Mouse (Mus musculus) forebrain, postnatal 0 days (tissue): ENCODE results near the gene Map3k6. TPM values are rescaled to one million over a fixed set of nuclear protein-coding genes. Genes with fewer than 3 reads are reported as not detected.

ENCODE experiments used
- ATAC-seq: fragments of 200-750 bp; cut with Nextera tagmentation; 2 replicates; pipeline ENCODE4 v1.8.0; 2017; ENCODE audit warnings: mild to moderate bottlenecking, moderate library complexity
- DNase-seq: peaks from one replicate; pipeline ENCODE4 v3.0.0-alpha.2; 2015
- H3K27ac ChIP-seq: fragments of 300-500 bp; sonication (generic); 2 replicates; pipeline ENCODE4 v1.5.1; 2014; ENCODE audit warnings: low read depth, mild to moderate bottlenecking, antibody characterized with exemption, low read length, moderate library complexity, mixed read lengths
- H3K27me3 ChIP-seq: fragments of 300-500 bp; sonication (generic); 2 replicates; pipeline ENCODE4 v1.6.1; 2014; ENCODE audit warnings: mild to moderate bottlenecking, low read length, mixed read lengths; ENCODE audit not compliant: insufficient read depth
- H3K36me3 ChIP-seq: fragments of 300-500 bp; sonication (generic); 2 replicates; pipeline ENCODE4 v1.6.1; 2014; ENCODE audit warnings: mild to moderate bottlenecking, moderate library complexity; ENCODE audit not compliant: insufficient read depth
- H3K4me1 ChIP-seq: fragments of 300-500 bp; sonication (generic); 2 replicates; pipeline ENCODE4 v1.6.1; 2014; ENCODE audit warnings: antibody characterized with exemption; ENCODE audit not compliant: insufficient read depth
- H3K4me2 ChIP-seq: fragments of 300-500 bp; sonication (generic); 2 replicates; pipeline ENCODE4 v1.6.1; 2014; ENCODE audit warnings: low read depth, mild to moderate bottlenecking, moderate library complexity
- H3K4me3 ChIP-seq: fragments of 300-500 bp; sonication (generic); 2 replicates; pipeline ENCODE4 v1.5.1; 2014; ENCODE audit warnings: low read depth, low read length, mixed read lengths
- H3K9ac ChIP-seq: fragments of 300-500 bp; sonication (generic); 2 replicates; pipeline ENCODE4 v1.6.1; 2014; ENCODE audit warnings: mild to moderate bottlenecking
- H3K9me3 ChIP-seq: fragments of 300-500 bp; sonication (generic); 2 replicates; pipeline ENCODE4 v1.6.1; 2016; ENCODE audit warnings: low read length
- CTCF ChIP-seq: sonication (generic); IDR thresholded peaks from 2 replicates; pipeline ENCODE4 v1.5.1; 2016; ENCODE audit warnings: antibody characterized with exemption, control low read depth, low read depth
- WGBS: fragments of 180-500 bp; shearing (Covaris S2); extraction: QIAGEN DNeasy Blood & Tissue Kit; methylation state at CpG from one replicate; pipeline ENCODE4 v1.1.7; 2014; 5-methylcytosine and 5-hydroxymethylcytosine counted together
- polyA plus RNA-seq: library from polyadenylated mRNA; unstranded; fragments of >200 nt; fragmentation: Nextera tagmentation; extraction: Ambion mirVana; gene quantifications from 2 replicates; pipeline ENCODE4 v1.2.1, GENCODE M21; 2015
- total RNA-seq: library from RNA; depleted of rRNA; stranded (reverse); fragments of >200 nt; gene quantifications from 2 replicates; pipeline ENCODE4 v1.2.3, GENCODE M21; 2014

The Map3k6 gene
- total and polyA plus RNA-seq, 2 experiments from 2014 or later = 4.3 to 7.2 TPM

- TF ChIP-seq CTCF = no peak
Measured at GRCm38 (mm10) chr4:133213661-133214060, 27.0 kb upstream of the Map3k6 start.

GRCm38 (mm10) chr4:133217641-133218040 is 23.0 kb upstream of the Map3k6 start:
- Histone ChIP-seq H3K9ac (no peak overlapping the region), H3K27me3 (peaks cover 11% of the 10 kb centered on the region; the same call in 1 of the 2 replicates), H3K4me2 (no peak overlapping the region), H3K36me3 (no peaks in the 10 kb centered on the region), H3K4me3 (no peak overlapping the region), H3K9me3 (no peaks in the 10 kb centered on the region), H3K4me1 (peaks cover 7% of the 10 kb centered on the region; the same call in 1 of the 2 replicates), H3K27ac (no peak overlapping the region)
- ATAC-seq = no peak
- peak; percentile 96 for TF ChIP-seq CTCF
- DNase-seq = peak; percentile 76
- WGBS = 3% methylated on average over 5 of the region's 5 CpGs

More at GRCm38 (mm10) chr4:133213661-133214060, 27.0 kb upstream of the Map3k6 start:
- no peaks in the 10 kb centered on the region for H3K9me3 ChIP-seq
- peaks cover 8% of the 10 kb centered on the region; the same call in 1 of the 2 replicates for H3K27me3 ChIP-seq
- no peaks in the 10 kb centered on the region for H3K36me3 ChIP-seq
- ATAC-seq (no peak), DNase-seq (no peak)
- no peak overlapping the region for H3K9ac ChIP-seq
- H3K4me2 ChIP-seq = peak overlapping the region; percentile 99
- peaks cover 8% of the 10 kb centered on the region; the same call in 1 of the 2 replicates for H3K4me1 ChIP-seq
- H3K27ac ChIP-seq = no peak overlapping the region
- WGBS = 18% methylated on average over 10 of the region's 10 CpGs
- no peak overlapping the region for H3K4me3 ChIP-seq

- WGBS = 93% methylated on average over 3 of the region's 3 CpGs
- Histone ChIP-seq H3K36me3 (no peaks in the 10 kb centered on the region), H3K4me1 (0 out of 2 replicates have a peak, but pooled peaks cover 4% of the 10 kb centered on the region), H3K9me3 (no peaks in the 10 kb centered on the region), H3K9ac (no peak overlapping the region), H3K4me2 (no peak overlapping the region), H3K27ac (no peak overlapping the region), H3K4me3 (no peak overlapping the region), H3K27me3 (0 out of 2 replicates have a peak, but pooled peaks cover 2% of the 10 kb centered on the region)
- DNase-seq = no peak
- TF ChIP-seq CTCF = no peak
- ATAC-seq = no peak
Measured at GRCm38 (mm10) chr4:133218745-133219144, 21.9 kb upstream of the Map3k6 start.

GRCm38 (mm10) chr4:133220656-133221055 is 20.0 kb upstream of the Map3k6 start:
- H3K9ac ChIP-seq = 0 out of 2 replicates have a peak overlapping the region, but pooled peaks have one; percentile 28
- H3K4me3 ChIP-seq = peak overlapping the region; percentile 18
- no peak for TF ChIP-seq CTCF
- DNase-seq (no peak), ATAC-seq (no peak)
- peak overlapping the region; percentile 47 for H3K4me2 ChIP-seq
- no peak overlapping the region for H3K27ac ChIP-seq
- WGBS = 7% methylated on average over 25 of the region's 25 CpGs
- H3K9me3 ChIP-seq = no peaks in the 10 kb centered on the region
- no peaks in the 10 kb centered on the region for H3K36me3 ChIP-seq
- 0 out of 2 replicates have a peak, but pooled peaks cover 2% of the 10 kb centered on the region for H3K27me3 ChIP-seq
- 0 out of 2 replicates have a peak, but pooled peaks cover 4% of the 10 kb centered on the region for H3K4me1 ChIP-seq

GRCm38 (mm10) chr4:133221701-133222100 is 18.9 kb upstream of the Map3k6 start:
- 0 out of 2 replicates have a peak, but pooled peaks cover 2% of the 10 kb centered on the region for H3K27me3 ChIP-seq
- H3K4me1 ChIP-seq = 0 out of 2 replicates have a peak, but pooled peaks cover 4% of the 10 kb centered on the region
- H3K4me2 ChIP-seq = no peak overlapping the region
- H3K4me3 ChIP-seq = no peak overlapping the region
- 89% methylated on average over 8 of the region's 8 CpGs for WGBS
- ATAC-seq (no peak), DNase-seq (no peak)
- no peak for TF ChIP-seq CTCF
- no peak overlapping the region for H3K9ac ChIP-seq
- H3K9me3 ChIP-seq = no peaks in the 10 kb centered on the region
- no peak overlapping the region for H3K27ac ChIP-seq
- no peaks in the 10 kb centered on the region for H3K36me3 ChIP-seq

GRCm38 (mm10) chr4:133223875-133224274 is 16.7 kb upstream of the Map3k6 start:
- WGBS = 56% methylated on average over 5 of the region's 5 CpGs
- no peak overlapping the region for H3K9ac ChIP-seq
- TF ChIP-seq CTCF = no peak

GRCm38 (mm10) chr4:133226073-133226472 is 14.5 kb upstream of the Map3k6 start:
- Histone ChIP-seq H3K27ac (no peak overlapping the region), H3K4me1 (no peaks in the 10 kb centered on the region), H3K4me3 (no peak overlapping the region), H3K4me2 (no peak overlapping the region), H3K9ac (no peak overlapping the region), H3K27me3 (no peaks in the 10 kb centered on the region), H3K36me3 (no peaks in the 10 kb centered on the region), H3K9me3 (no peaks in the 10 kb centered on the region)
- DNase-seq = no peak
- 82% methylated on average over 10 of the region's 10 CpGs for WGBS
- ATAC-seq = no peak
- no peak for TF ChIP-seq CTCF

More at GRCm38 (mm10) chr4:133223875-133224274, 16.7 kb upstream of the Map3k6 start:
- no peak for DNase-seq
- Histone ChIP-seq H3K9me3 (no peaks in the 10 kb centered on the region), H3K4me2 (no peak overlapping the region), H3K27ac (no peak overlapping the region), H3K27me3 (0 out of 2 replicates have a peak, but pooled peaks cover 2% of the 10 kb centered on the region), H3K4me3 (no peak overlapping the region), H3K36me3 (no peaks in the 10 kb centered on the region), H3K4me1 (0 out of 2 replicates have a peak, but pooled peaks cover 4% of the 10 kb centered on the region)
- ATAC-seq = no peak
